Mouse (Mus musculus): Measurements from ENCODE around the gene Gm5089.
"Not testable (repeated sequence)": the region's sequence is repeated elsewhere in the genome, so short reads cannot be mapped to it uniquely, and the experiment has no call there.

Gm5089 gene

GRCm38 (mm10) chr14:122464351-122464762 is 13.4 kb upstream of the Gm5089 start:
- no peak for DNase-seq (ENCODE audit: extremely low read depth, low read depth, low spot score)

GRCm38 (mm10) chr14:122463734-122464341 is 12.9 kb upstream of the Gm5089 start:
- DNase-seq (ENCODE audit: extremely low read depth, low read depth, low spot score) = not testable (repeated sequence)

- DNase-seq (ENCODE audit: extremely low read depth, low read depth, low spot score) = no peak
Observed at GRCm38 (mm10) chr14:122463080-122463691, 12.3 kb upstream of the Gm5089 start.

GRCm38 (mm10) chr14:122462689-122463079 is 11.8 kb upstream of the Gm5089 start:
- DNase-seq (ENCODE audit: extremely low read depth, low read depth, low spot score) = no peak

GRCm38 (mm10) chr14:122461966-122462365 is 11.1 kb upstream of the Gm5089 start:
- no peak for DNase-seq (ENCODE audit: extremely low read depth, low read depth, low spot score)

- no peak for DNase-seq (ENCODE audit: extremely low read depth, low read depth, low spot score)
Observed at GRCm38 (mm10) chr14:122461500-122461899, 10.6 kb upstream of the Gm5089 start.

GRCm38 (mm10) chr14:122460226-122460625 is 9.3 kb upstream of the Gm5089 start:
- no peak for DNase-seq (ENCODE audit: extremely low read depth, low read depth, low spot score)

GRCm38 (mm10) chr14:122459776-122460175 is 8.9 kb upstream of the Gm5089 start:
- DNase-seq (ENCODE audit: extremely low read depth, low read depth, low spot score) = no peak

GRCm38 (mm10) chr14:122459332-122459731 is 8.4 kb upstream of the Gm5089 start:
- not testable (repeated sequence) for DNase-seq (ENCODE audit: extremely low read depth, low read depth, low spot score)

- DNase-seq (ENCODE audit: extremely low read depth, low read depth, low spot score) = no peak
Observed at GRCm38 (mm10) chr14:122455562-122455958, 4.6 kb upstream of the Gm5089 start.

GRCm38 (mm10) chr14:122454901-122455561 is 4.1 kb upstream of the Gm5089 start:
- DNase-seq (ENCODE audit: extremely low read depth, low read depth, low spot score) = no peak

- DNase-seq (ENCODE audit: extremely low read depth, low read depth, low spot score) = no peak
Observed at GRCm38 (mm10) chr14:122453996-122454738, 3.3 kb upstream of the Gm5089 start.

- no peak for DNase-seq (ENCODE audit: extremely low read depth, low read depth, low spot score)
Observed at GRCm38 (mm10) chr14:122453388-122453995, 2.6 kb upstream of the Gm5089 start.

- no peak for DNase-seq (ENCODE audit: extremely low read depth, low read depth, low spot score)
Observed at GRCm38 (mm10) chr14:122452701-122453387, 1.9 kb upstream of the Gm5089 start.

- no peak for DNase-seq (ENCODE audit: extremely low read depth, low read depth, low spot score)
Observed at GRCm38 (mm10) chr14:122451551-122452145, 733 bp upstream of the Gm5089 start.

GRCm38 (mm10) chr14:122449601-122450495 is 1.1 kb downstream of the Gm5089 start:
- no peak for DNase-seq (ENCODE audit: extremely low read depth, low read depth, low spot score)

- no peak for DNase-seq (ENCODE audit: extremely low read depth, low read depth, low spot score)
Observed at GRCm38 (mm10) chr14:122436850-122437249, 14.1 kb downstream of the Gm5089 start.

GRCm38 (mm10) chr14:122434039-122434438 is 16.9 kb downstream of the Gm5089 start:
- DNase-seq (ENCODE audit: extremely low read depth, low read depth, low spot score) = no peak

- no peak for DNase-seq (ENCODE audit: extremely low read depth, low read depth, low spot score)
Observed at GRCm38 (mm10) chr14:122432558-122432957, 18.4 kb downstream of the Gm5089 start.

Measured in fat pad, adult 2 months (tissue).